Mouse (Mus musculus) neural tube, embryonic 10.5 days (tissue): Measurements from ENCODE around the gene Eif5b.
"Not testable (repeated sequence)": the region's sequence is repeated elsewhere in the genome, so short reads cannot be mapped to it uniquely, and the experiment has no call there.

Experiments
- DNase-seq: peaks from one replicate; pipeline ENCODE4 v3.0.0-alpha.2; 2017; ENCODE audit warnings: low spot score; ENCODE audit errors: extremely low spot score

Eif5b gene

DNA sequence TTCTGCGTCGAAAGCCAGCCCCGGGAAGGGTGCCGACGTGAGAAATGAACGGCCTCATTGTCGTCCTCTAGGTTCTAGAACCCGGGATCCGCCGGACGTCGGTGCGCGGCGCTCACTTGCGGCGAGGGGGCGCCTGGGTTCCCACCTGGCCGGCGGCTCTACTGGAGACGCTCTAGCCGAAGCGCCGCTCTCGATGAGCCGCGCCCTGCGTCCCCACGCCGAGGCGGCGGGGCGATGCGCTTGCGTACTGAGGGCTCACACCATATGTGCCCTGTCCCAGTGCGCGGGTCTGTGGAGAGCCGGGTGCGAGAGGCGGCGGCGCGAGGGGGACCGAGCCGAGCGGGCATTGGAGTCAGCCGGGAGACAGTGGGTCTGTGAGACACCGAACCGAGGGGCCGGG is at the start of gene Eif5b, which contains the start of gene Txndc9:
Eif5b (plus strand) TSS at position 144 of the 400 bp plus-strand sequence.
Txndc9 (minus strand) TSS at position 27 of the 400 bp plus-strand sequence.
- DNase-seq: peak; percentile 92

DNA sequence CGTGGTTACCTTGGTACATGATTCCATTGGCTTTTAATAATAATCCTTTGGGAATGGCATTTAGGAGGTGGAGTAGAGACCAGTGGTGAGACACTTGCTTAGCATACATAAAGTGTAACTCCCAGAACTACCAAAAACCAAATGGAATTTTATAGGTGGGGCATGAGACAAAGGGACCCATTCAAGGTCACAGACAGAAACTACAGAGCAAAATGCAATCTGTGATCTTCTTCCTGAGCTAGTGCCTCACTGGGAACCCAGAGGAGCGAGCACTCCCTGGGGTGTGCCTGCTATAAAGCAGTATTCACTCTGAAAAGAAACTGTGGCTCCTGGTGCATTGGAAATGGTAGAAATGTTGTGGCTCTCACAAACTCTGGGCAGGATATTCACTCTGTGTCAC is 48.9 kb upstream of the Eif5b start:
- DNase-seq: no peak

- DNase-seq: no peak
Measured at GRCm38 (mm10) chr1:37954786-37955185, 43.0 kb upstream of the Eif5b start.

DNA sequence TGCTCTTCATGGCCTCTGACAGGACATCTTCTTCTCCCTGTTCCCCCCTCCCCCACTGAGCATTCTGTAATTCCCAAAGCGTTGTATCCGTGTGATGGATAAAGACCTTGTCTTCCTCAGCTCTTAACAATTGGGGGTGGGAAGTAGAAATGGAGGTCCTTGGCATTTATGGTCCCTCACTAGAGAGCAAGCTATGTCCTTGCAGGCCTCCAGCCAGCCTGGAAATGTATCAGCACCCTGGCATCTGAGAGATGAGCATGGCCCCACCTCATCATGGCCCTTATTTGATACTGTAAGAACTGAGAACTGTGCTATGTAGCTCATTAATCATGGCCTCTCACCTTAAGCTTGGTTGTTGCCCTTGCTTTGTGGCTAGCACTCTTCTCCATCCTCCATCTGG is 42.6 kb upstream of the Eif5b start:
- no peak for DNase-seq

DNA sequence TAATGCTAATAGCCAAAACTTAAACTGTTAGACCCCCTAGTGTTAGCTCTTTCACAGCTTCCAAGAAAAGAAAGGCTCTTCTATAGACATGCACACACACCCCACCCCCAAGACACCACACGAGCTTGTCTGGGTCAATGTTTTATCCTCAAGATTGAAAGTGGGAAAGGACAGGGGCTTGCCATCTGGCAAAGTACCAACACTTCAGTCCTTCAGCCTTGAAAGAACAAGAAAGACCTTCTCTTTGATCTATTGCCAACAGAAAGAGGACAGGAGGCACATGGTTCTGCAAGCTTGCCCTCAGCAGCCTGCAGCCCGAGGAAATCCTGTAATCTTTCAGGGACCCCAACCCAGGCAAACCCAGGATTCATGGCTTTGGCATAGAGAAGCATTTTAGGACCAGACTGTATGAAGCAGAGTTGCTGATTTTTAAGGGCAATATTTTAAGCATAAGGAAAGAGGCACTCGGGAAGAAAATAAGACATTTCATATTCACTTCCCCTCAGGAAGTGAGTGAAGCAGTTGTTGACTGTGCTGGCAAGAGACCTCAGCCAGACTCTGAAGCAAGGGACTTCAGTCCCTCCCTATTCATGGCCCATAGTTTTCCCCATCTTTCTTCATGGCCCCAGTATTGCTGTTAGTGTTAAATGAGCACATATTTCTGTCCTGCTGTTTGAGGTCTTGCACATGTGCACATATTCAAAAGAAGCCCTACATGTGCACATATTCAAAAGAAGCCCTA is 40.9 kb upstream of the Eif5b start:
- DNase-seq: no peak

GRCm38 (mm10) chr1:37957659-37958058 is 40.2 kb upstream of the Eif5b start, which contains the start of gene Lyg1:
Lyg1 (minus strand) TSS chr1:37957759.
- DNase-seq: no peak

DNA sequence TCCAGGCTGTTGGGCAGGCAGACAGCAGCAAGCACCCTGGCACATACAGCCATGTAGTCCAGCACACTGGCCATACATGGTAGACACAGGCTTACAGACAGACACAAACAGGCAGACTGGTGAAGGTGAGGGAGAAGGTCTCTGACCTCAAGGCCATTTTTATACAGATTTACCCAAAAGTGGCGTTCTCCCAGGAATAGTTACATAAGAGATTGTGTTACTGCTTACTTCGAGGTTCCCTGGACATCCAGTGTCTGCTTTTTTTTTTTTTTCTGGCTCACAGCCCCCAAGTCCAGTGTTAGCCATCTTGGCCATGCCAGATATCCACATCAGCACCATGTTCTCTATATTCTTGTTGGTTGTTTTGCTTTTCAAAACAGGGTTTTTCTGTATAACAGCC is 39.3 kb upstream of the Eif5b start:
- no peak for DNase-seq

DNA sequence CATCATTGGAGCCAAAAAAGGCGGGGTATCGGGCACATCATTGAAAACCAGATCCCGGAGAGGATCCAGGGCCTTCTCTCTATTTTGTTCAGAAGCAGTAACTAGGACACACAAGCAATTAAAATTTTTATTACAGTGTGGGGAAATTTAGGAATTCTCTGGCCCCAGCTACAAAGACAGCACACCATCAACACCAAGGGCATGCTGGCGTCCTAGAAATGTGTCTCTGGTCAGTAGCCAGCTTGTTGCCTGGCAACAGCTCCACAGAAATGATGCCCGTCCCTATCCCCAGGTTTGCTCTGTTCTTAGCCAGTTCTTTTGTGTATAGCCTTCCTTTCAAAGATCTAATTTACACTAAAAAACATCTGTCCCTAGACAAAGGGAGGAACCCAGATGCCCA is 38.3 kb upstream of the Eif5b start:
- DNase-seq: no peak

DNA sequence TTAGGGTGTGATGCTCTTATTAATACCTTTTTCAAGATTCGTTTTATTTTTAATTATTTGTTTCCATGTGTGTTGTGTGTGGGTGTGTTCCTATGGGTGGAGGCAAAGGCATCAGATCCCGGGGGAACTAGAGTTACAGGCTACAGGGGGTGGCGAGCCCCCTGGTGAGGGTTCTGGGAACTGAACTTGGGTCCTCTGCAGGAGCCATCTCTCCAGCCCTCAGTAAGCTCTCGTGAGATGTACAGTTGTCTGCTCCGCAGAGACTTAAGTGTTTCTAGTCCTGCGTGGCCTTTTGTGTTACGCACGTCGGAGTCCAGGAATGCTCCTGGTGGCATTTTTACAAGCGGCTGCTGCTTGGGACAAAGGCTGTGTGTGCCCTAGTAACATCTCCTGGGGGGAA is 32.2 kb upstream of the Eif5b start:
- no peak for DNase-seq

GRCm38 (mm10) chr1:37968746-37969145 is 29.1 kb upstream of the Eif5b start:
- no peak for DNase-seq

- no peak for DNase-seq
Measured at GRCm38 (mm10) chr1:37971520-37971919, 26.3 kb upstream of the Eif5b start.

DNA sequence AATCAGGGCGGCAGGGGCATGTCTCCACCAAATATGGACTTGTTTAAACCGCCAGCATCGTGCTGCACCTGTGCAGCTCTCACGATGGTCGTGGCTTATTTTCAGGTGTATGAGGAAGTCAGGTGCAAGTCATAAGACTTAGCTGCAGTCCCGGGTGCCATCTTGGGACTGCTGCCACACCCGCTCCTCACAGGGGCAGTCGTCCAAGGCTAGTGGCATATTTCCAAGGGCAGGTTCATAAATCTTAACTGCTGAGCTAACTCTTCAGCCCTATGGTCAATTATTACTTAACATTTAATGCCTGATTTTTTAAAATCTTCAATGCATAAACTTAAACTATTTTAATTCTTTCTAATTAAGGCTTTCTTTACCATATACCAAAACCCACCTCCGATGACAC is 21.1 kb upstream of the Eif5b start:
- not testable (repeated sequence) for DNase-seq

- no peak for DNase-seq
Measured at GRCm38 (mm10) chr1:37977303-37977702, 20.5 kb upstream of the Eif5b start.

DNA sequence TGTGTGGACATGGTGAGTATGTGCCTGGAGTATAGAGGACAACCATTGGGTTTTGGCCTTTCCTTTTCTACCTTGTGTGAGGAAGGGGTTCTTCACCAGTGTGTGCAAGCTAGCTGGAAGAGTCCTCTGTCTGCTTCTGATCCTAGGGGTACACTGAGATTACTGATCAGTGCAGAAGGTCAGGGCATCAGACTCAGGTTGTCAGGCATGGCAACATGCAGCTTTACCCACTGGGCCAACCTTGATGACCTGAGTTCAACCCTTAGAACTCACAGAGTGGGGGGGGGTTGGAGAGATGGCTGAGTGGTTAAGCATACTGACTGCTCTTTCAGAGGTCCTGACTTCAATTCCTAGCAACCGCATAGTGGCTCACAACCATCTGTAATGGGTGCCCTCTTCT is 13.5 kb upstream of the Eif5b start:
- DNase-seq: no peak

GRCm38 (mm10) chr1:37985764-37986323 is 12.0 kb upstream of the Eif5b start:
- peak; percentile 26 for DNase-seq

DNA sequence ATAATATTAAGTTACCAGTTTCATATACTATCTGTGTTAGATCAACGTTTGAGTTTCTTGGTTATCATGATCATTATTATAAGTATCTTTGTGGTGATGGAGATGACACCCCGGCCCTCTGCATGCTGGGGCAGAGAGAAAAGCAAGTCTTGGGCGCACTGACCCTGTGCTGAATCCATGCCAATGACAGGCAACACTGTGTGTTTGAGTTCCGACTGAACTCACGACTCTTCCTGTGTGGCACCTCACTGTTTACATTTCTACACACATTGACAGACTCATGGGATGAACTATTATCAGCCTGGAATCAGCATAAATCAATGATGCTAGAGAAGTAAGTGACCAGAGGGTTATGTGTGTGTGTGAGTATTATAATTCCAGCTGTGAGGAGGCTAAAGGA is 10.0 kb upstream of the Eif5b start:
- no peak for DNase-seq

GRCm38 (mm10) chr1:37996226-37996625 is 1.6 kb upstream of the Eif5b start:
- DNase-seq: no peak

GRCm38 (mm10) chr1:37996877-37997484 is 829 bp upstream of the Eif5b start:
- DNase-seq: peak; percentile 95

- DNase-seq: no peak
Measured at GRCm38 (mm10) chr1:37998371-37999199, 775 bp downstream of the Eif5b start.

GRCm38 (mm10) chr1:37999552-37999951 is 1.7 kb downstream of the Eif5b start:
- no peak for DNase-seq

DNA sequence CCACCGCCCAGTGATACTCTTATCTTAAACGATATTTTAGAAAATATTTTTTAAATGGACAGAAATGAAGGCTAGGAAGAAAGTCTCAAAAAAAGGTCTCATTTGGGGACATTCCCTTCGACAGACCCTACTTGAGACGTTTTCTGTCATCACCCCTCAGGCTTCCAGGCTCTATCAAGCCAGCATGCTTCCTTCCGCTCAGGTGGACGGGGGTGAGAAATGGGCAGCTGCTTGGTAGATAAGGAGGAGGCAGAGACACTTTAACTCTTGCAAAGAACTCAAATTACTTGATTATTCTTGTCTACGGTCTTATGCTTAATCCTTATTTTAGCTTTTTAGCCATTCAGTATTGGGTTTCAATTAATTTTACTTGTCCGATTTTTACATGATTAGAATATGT is 3.0 kb downstream of the Eif5b start:
- no peak for DNase-seq

DNA sequence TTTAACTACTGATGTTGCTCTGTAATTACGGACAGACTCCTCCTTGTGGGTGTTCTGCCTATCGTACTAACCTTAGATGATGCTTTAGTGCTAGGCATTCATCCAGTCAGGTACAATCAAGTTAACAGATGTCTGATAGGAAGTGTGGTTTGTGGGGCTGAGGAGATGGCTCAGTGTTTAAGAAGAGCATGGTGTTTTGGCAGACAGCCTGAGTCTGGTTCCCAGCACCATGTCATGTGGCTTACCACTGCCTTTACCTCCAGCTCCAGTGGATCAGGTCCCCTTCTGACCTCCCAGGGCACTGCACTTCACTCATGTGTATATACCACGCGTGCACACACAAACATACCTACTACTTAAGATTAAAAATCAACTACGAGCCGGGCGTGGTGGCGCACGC is 4.1 kb downstream of the Eif5b start:
- DNase-seq: no peak
